Comparison of ENCODE assay signal across 20 mouse cellular contexts in genomic region chr13:24648027-24648426, GRCm38 (mm10).
DNase-seq lines count a peak whose midpoint lies in the region; ATAC-seq lines count a peak whose summit lies in the region.
"Had no signal": no experiment of that assay in that cellular context is flagged by ENCODE, and none has a peak within 500 bp of the region (broad histone marks: within the 10 kb centered on the region; RNA-seq: fewer than 3 reads in every experiment).

No protein-coding gene starts in this region.

- H3K4me2 ChIP-seq in midbrain, embryonic 12.5 days (replicated peaks): no peak overlapping the region
- H3K4me2 ChIP-seq in hindbrain, embryonic 15.5 days: 0 out of 2 replicates have a peak overlapping the region, but pooled peaks have one; percentile 1
- peak overlapping the region; percentile 6; the same call in 1 of the 2 replicates for H3K4me2 ChIP-seq in neural tube, embryonic 14.5 days (ENCODE audit: low read depth, low read length)
- no peak overlapping the region for H3K4me2 ChIP-seq in intestine, embryonic 16.5 days (ENCODE audit: low read depth, low read length)
- H3K4me2 ChIP-seq: embryonic facial prominence, embryonic 15.5 days had no signal

- H3K4me1 ChIP-seq in midbrain, embryonic 12.5 days: peaks cover 17% of the 10 kb centered on the region
- H3K4me1 ChIP-seq in midbrain, embryonic 10.5 days: peaks cover 7% of the 10 kb centered on the region
- H3K4me1 ChIP-seq in hindbrain, embryonic 15.5 days (replicated peaks): peaks cover 21% of the 10 kb centered on the region
- H3K4me1 ChIP-seq in neural tube, embryonic 14.5 days (ENCODE audit: control insufficient read depth, insufficient read depth, low read length): no peaks in the 10 kb centered on the region
- H3K4me1 ChIP-seq in intestine, embryonic 16.5 days (ENCODE audit: control insufficient read depth, insufficient read depth, low read length): no peaks in the 10 kb centered on the region

- H3K27ac ChIP-seq in midbrain, embryonic 12.5 days (replicated peaks): peak overlapping the region; percentile 39
- no peak overlapping the region for H3K27ac ChIP-seq in midbrain, embryonic 10.5 days (replicated peaks)
- peak overlapping the region; percentile 72 for H3K27ac ChIP-seq in hindbrain, embryonic 15.5 days (replicated peaks)
- H3K27ac ChIP-seq in neural tube, embryonic 14.5 days (ENCODE audit: low read depth, low read length): peak overlapping the region; percentile 23; the same call in 1 of the 2 replicates
- no peak overlapping the region for H3K27ac ChIP-seq in intestine, embryonic 16.5 days (ENCODE audit: low read length)
- H3K27ac ChIP-seq: embryonic facial prominence, embryonic 15.5 days; macrophage had no signal

- no peak overlapping the region for H3K4me3 ChIP-seq in midbrain, embryonic 12.5 days
- no peak overlapping the region for H3K4me3 ChIP-seq in midbrain, embryonic 10.5 days
- H3K4me3 ChIP-seq in hindbrain, embryonic 15.5 days: no peak overlapping the region
- H3K4me3 ChIP-seq in neural tube, embryonic 14.5 days (ENCODE audit: low read depth, low read length): no peak overlapping the region
- no peak overlapping the region for H3K4me3 ChIP-seq in intestine, embryonic 16.5 days (ENCODE audit: low read length)
- H3K4me3 ChIP-seq: embryonic facial prominence, embryonic 15.5 days had no signal

- no peaks in the 10 kb centered on the region for H3K27me3 ChIP-seq in midbrain, embryonic 12.5 days
- no peaks in the 10 kb centered on the region for H3K27me3 ChIP-seq in midbrain, embryonic 10.5 days (ENCODE audit: low read depth, poor library complexity, severe bottlenecking)
- H3K27me3 ChIP-seq in hindbrain, embryonic 15.5 days: no peaks in the 10 kb centered on the region
- H3K27me3 ChIP-seq in neural tube, embryonic 14.5 days (ENCODE audit: control insufficient read depth, insufficient read depth, low read length): no peaks in the 10 kb centered on the region
- H3K27me3 ChIP-seq in intestine, embryonic 16.5 days (replicated peaks; ENCODE audit: control insufficient read depth, insufficient read depth, low read length): no peaks in the 10 kb centered on the region
- H3K27me3 ChIP-seq: embryonic facial prominence, embryonic 15.5 days had no signal

- WGBS in midbrain, embryonic 12.5 days: 68% methylated on average over 5 of the region's 5 CpGs
- 87% methylated on average over 5 of the region's 5 CpGs for WGBS in midbrain, embryonic 10.5 days
- WGBS in hindbrain, embryonic 15.5 days: 40% methylated on average over 5 of the region's 5 CpGs
- 31% methylated on average over 5 of the region's 5 CpGs for WGBS in neural tube, embryonic 14.5 days
- 64% methylated on average over 5 of the region's 5 CpGs for WGBS in intestine, embryonic 16.5 days

- H3K9ac ChIP-seq in midbrain, embryonic 12.5 days (replicated peaks): no peak overlapping the region
- H3K9ac ChIP-seq in hindbrain, embryonic 15.5 days: no peak overlapping the region
- H3K9ac ChIP-seq in neural tube, embryonic 14.5 days (replicated peaks; ENCODE audit: low read depth, low read length): no peak overlapping the region
- no peak overlapping the region for H3K9ac ChIP-seq in intestine, embryonic 16.5 days (ENCODE audit: low read depth, low read length)
- H3K9ac ChIP-seq: embryonic facial prominence, embryonic 15.5 days had no signal

- DNase-seq in frontal cortex, postnatal 10 days (ENCODE audit: low spot score in 2 of 2): no peak
- no peak for DNase-seq in midbrain, embryonic 10.5 days (ENCODE audit: low spot score)
- no peak for DNase-seq in thymus, postnatal 4 days
- DNase-seq: adrenal gland, adult 8-10 months; cerebellum, adult 11 months; cerebellum, postnatal 14 days; embryo, embryonic 11 days; heart, adult 18-20 months; kidney, adult 9 months; kidney, postnatal 36 days; liver; lung, adult 2 months; thymus, adult 18-20 months had no signal

- H3K36me3 ChIP-seq in midbrain, embryonic 12.5 days: no peaks in the 10 kb centered on the region
- no peaks in the 10 kb centered on the region for H3K36me3 ChIP-seq in midbrain, embryonic 10.5 days
- no peaks in the 10 kb centered on the region for H3K36me3 ChIP-seq in hindbrain, embryonic 15.5 days
- H3K36me3 ChIP-seq in neural tube, embryonic 14.5 days (ENCODE audit: control insufficient read depth, insufficient read depth, low read length): no peaks in the 10 kb centered on the region
- no peaks in the 10 kb centered on the region for H3K36me3 ChIP-seq in intestine, embryonic 16.5 days (ENCODE audit: control insufficient read depth, insufficient read depth, low read length)
- H3K36me3 ChIP-seq: embryonic facial prominence, embryonic 15.5 days had no signal

- peak; percentile 68 for ATAC-seq in frontal cortex, adult (ENCODE audit: low TSS enrichment)
- ATAC-seq in midbrain, embryonic 12.5 days (ENCODE audit: low FRiP score, low read depth): no peak
- no peak for ATAC-seq in hindbrain, embryonic 15.5 days (ENCODE audit: low FRiP score, low read depth)
- ATAC-seq in neural tube, embryonic 14.5 days (ENCODE audit: low read depth): no peak
- no peak for ATAC-seq in intestine, embryonic 16.5 days

- H3K9me3 ChIP-seq in midbrain, embryonic 12.5 days: no peaks in the 10 kb centered on the region
- no peaks in the 10 kb centered on the region for H3K9me3 ChIP-seq in midbrain, embryonic 10.5 days (replicated peaks)
- no peaks in the 10 kb centered on the region for H3K9me3 ChIP-seq in hindbrain, embryonic 15.5 days
- H3K9me3 ChIP-seq in neural tube, embryonic 14.5 days (ENCODE audit: control insufficient read depth, low read length): no peaks in the 10 kb centered on the region
- no peaks in the 10 kb centered on the region for H3K9me3 ChIP-seq in intestine, embryonic 16.5 days (ENCODE audit: control insufficient read depth, low read length)
- H3K9me3 ChIP-seq: embryonic facial prominence, embryonic 15.5 days had no signal

Comparison
In these comparisons a context has a peak if more than half of its experiments do, and no peak if none do; other contexts are left out.
1. H3K27ac ChIP-seq: peak in midbrain, embryonic 12.5 days (single experiment), hindbrain, embryonic 15.5 days (single experiment) and neural tube, embryonic 14.5 days (single experiment); none in midbrain, embryonic 10.5 days (single experiment) and intestine, embryonic 16.5 days (single experiment).
2. H3K4me2 ChIP-seq: peak in hindbrain, embryonic 15.5 days (single experiment) and neural tube, embryonic 14.5 days (single experiment); none in midbrain, embryonic 12.5 days (single experiment) and intestine, embryonic 16.5 days (single experiment).